Comparison of ENCODE assay signal across 20 mouse cellular contexts in genomic region chr19:24404716-24405115, GRCm38 (mm10).
"Had no signal": no experiment of that assay in that cellular context is flagged by ENCODE, and none has a peak within 500 bp of the region (broad histone marks: within the 10 kb centered on the region; RNA-seq: fewer than 3 reads in every experiment).

No protein-coding gene starts in this region.

- H3K9me3 ChIP-seq: limb, embryonic 10.5 days; limb, embryonic 13.5 days; liver, embryonic 12.5 days; liver, embryonic 15.5 days; lung, embryonic 15.5 days; megakaryocyte, embryonic 14.5 days; midbrain, embryonic 10.5 days; midbrain, embryonic 13.5 days had no signal

- H3K9ac ChIP-seq: limb, embryonic 13.5 days; liver, embryonic 12.5 days; liver, embryonic 15.5 days; lung, embryonic 15.5 days; midbrain, embryonic 13.5 days had no signal

- H3K4me1 ChIP-seq: limb, embryonic 10.5 days; limb, embryonic 13.5 days; liver, embryonic 12.5 days; liver, embryonic 15.5 days; lung, embryonic 15.5 days; midbrain, embryonic 13.5 days had no signal

- H3K36me3 ChIP-seq: limb, embryonic 10.5 days; limb, embryonic 13.5 days; liver, embryonic 12.5 days; liver, embryonic 15.5 days; lung, embryonic 15.5 days; midbrain, embryonic 10.5 days; midbrain, embryonic 13.5 days had no signal

- ATAC-seq: liver, embryonic 12.5 days; midbrain, embryonic 13.5 days; midbrain, embryonic 16.5 days had no signal

- H3K27ac ChIP-seq: kidney, postnatal 0 days; limb, embryonic 10.5 days; limb, embryonic 13.5 days; liver, embryonic 12.5 days; liver, embryonic 15.5 days; lung, embryonic 15.5 days; midbrain, embryonic 10.5 days; midbrain, embryonic 13.5 days; stomach, postnatal 0 days had no signal

- DNase-seq: kidney, postnatal 36 days; liver; lung, adult 18-20 months; lung, postnatal 10 days; lung, postnatal 36 days; right cerebral cortex, postnatal 4 days; thymus, adult 2 months; thymus, postnatal 14 days; thymus, postnatal 4 days had no signal

- H3K27me3 ChIP-seq: limb, embryonic 13.5 days; liver, embryonic 12.5 days; liver, embryonic 15.5 days; lung, embryonic 15.5 days; megakaryocyte, embryonic 14.5 days; midbrain, embryonic 13.5 days had no signal

- H3K4me2 ChIP-seq: limb, embryonic 13.5 days; liver, embryonic 12.5 days; liver, embryonic 15.5 days; lung, embryonic 15.5 days; midbrain, embryonic 13.5 days had no signal

- H3K4me3 ChIP-seq: limb, embryonic 10.5 days; limb, embryonic 13.5 days; liver, embryonic 12.5 days; liver, embryonic 15.5 days; lung, embryonic 15.5 days; megakaryocyte, embryonic 14.5 days; midbrain, embryonic 10.5 days; midbrain, embryonic 13.5 days had no signal
